11 mouse cellular contexts compared by ENCODE assay signal in genomic region chr7:73186501-73186900, GRCm38 (mm10).
A peak's percentile ranks its signal among the peaks of the same experiment; 100 is the strongest.
DNase-seq lines count a peak whose midpoint lies in the region; ATAC-seq and TF ChIP-seq lines count a peak whose summit lies in the region.
"Had no signal": no experiment of that assay in that cellular context is flagged by ENCODE, and none has a peak within 500 bp of the region (broad histone marks: within the 10 kb centered on the region; RNA-seq: fewer than 3 reads in every experiment).

No protein-coding gene starts in this region.

- intact Hi-C loops in heart, postnatal 25 days (cut with DNase I), result no loop called here

- H3K9ac ChIP-seq in lung, postnatal 0 days (replicated peaks; ENCODE audit: low read depth), result no peak overlapping the region
- no peak overlapping the region for H3K9ac ChIP-seq in liver, embryonic 12.5 days

- H3K27me3 ChIP-seq in lung, postnatal 0 days (replicated peaks; ENCODE audit: insufficient read depth, low read length), result no peaks in the 10 kb centered on the region
- H3K27me3 ChIP-seq in liver, embryonic 12.5 days (replicated peaks), result no peaks in the 10 kb centered on the region

- H3K4me1 ChIP-seq in lung, postnatal 0 days (ENCODE audit: insufficient read depth, low read depth, low read length), result no peaks in the 10 kb centered on the region
- no peaks in the 10 kb centered on the region for H3K4me1 ChIP-seq in liver, embryonic 12.5 days

- H3K36me3 ChIP-seq in lung, postnatal 0 days (ENCODE audit: insufficient read depth, low read length), result no peaks in the 10 kb centered on the region
- no peaks in the 10 kb centered on the region for H3K36me3 ChIP-seq in liver, embryonic 12.5 days

- no peaks in the 10 kb centered on the region for H3K9me3 ChIP-seq in lung, postnatal 0 days (ENCODE audit: low read length)
- peaks cover 22% of the 10 kb centered on the region for H3K9me3 ChIP-seq in liver, embryonic 12.5 days (replicated peaks)

- no peak overlapping the region for H3K4me3 ChIP-seq in lung, postnatal 0 days (ENCODE audit: low read depth, low read length)
- H3K4me3 ChIP-seq in liver, embryonic 12.5 days, result no peak overlapping the region

- no peak for TF ChIP-seq EP300 in lung, postnatal 0 days (IDR thresholded peaks at IDR 0.05)

- 89% methylated on average over 3 of the region's 3 CpGs for WGBS in lung, postnatal 0 days
- 63% methylated on average over 3 of the region's 3 CpGs for WGBS in liver, embryonic 12.5 days (ENCODE audit: insufficient replicate concordance)

- no peak for ATAC-seq in lung, postnatal 0 days
- ATAC-seq in liver, embryonic 12.5 days, result no peak
- ATAC-seq in monocyte, adult 5-6 weeks (replicated peaks; ENCODE audit: insufficient number of reproducible peaks, low FRiP score, low TSS enrichment, poor library complexity, severe bottlenecking), result no peak

- DNase-seq in lung, postnatal 36 days, result peak; percentile 15
- no peak for DNase-seq in lung, postnatal 0 days (ENCODE audit: low spot score)
- DNase-seq in heart, postnatal 25 days (ENCODE audit: low spot score), result peak; percentile 28
- DNase-seq in layer of hippocampus, postnatal 36 days, result peak; percentile 48 to 64
- DNase-seq in right cerebral cortex, postnatal 4 days, result peak; percentile 7
- no peak for DNase-seq in kidney, postnatal 25 days
- DNase-seq: adrenal gland, postnatal 10 days; thymus, postnatal 36 days had no signal

- no peak for TF ChIP-seq CTCF in lung, postnatal 0 days (IDR thresholded peaks at IDR 0.05)

- H3K4me2 ChIP-seq in lung, postnatal 0 days (replicated peaks; ENCODE audit: low read depth, low read length), result no peak overlapping the region
- no peak overlapping the region for H3K4me2 ChIP-seq in liver, embryonic 12.5 days

- H3K27ac ChIP-seq in lung, postnatal 0 days (ENCODE audit: low read length), result no peak overlapping the region
- no peak overlapping the region for H3K27ac ChIP-seq in liver, embryonic 12.5 days
- H3K27ac ChIP-seq: macrophage had no signal

Comparison
In these comparisons a context has a peak if more than half of its experiments do, and no peak if none do; other contexts are left out.
1. DNase-seq: peak in lung, postnatal 36 days (single experiment), heart, postnatal 25 days (single experiment), layer of hippocampus, postnatal 36 days (2 of 2) and right cerebral cortex, postnatal 4 days (single experiment); none in lung, postnatal 0 days (single experiment) and kidney, postnatal 25 days (0 of 2).